Mouse (Mus musculus) E14TG2a.4 (cell line): ENCODE measurements around the gene Prdm11.

Experiments used
- H3K27me3 ChIP-seq: 2 replicates; pipeline ENCODE4 v1.6.1; 2014; ENCODE audit warnings: low read length, control low read depth; ENCODE audit not compliant: insufficient read depth
- H3K36me3 ChIP-seq: 2 replicates; pipeline ENCODE4 v1.6.1; 2014; ENCODE audit warnings: low read length, control low read depth; ENCODE audit not compliant: insufficient read depth
- H3K4me1 ChIP-seq: replicated peaks from 2 replicates; pipeline ENCODE4 v1.6.1; 2014; ENCODE audit warnings: low read depth, low read length, control low read depth
- H3K4me3 ChIP-seq: replicated peaks from 2 replicates; pipeline ENCODE4 v1.5.1; 2014; ENCODE audit warnings: mild to moderate bottlenecking, low read length
- H3K9me3 ChIP-seq: 2 replicates; pipeline ENCODE4 v1.6.1; 2014; ENCODE audit warnings: low read length, control low read depth
- CTCF ChIP-seq: conservative IDR thresholded peaks from 2 replicates; pipeline ENCODE4 v1.5.1; 2014; ENCODE audit warnings: low read length
- NANOG ChIP-seq: IDR thresholded peaks from 2 replicates; pipeline ENCODE4 v1.6.1; 2014; ENCODE audit warnings: borderline replicate concordance, low read length, mixed read lengths
- POU5F1 ChIP-seq: IDR thresholded peaks from 2 replicates; pipeline ENCODE4 v1.6.1; 2014; ENCODE audit warnings: low read length, borderline replicate concordance

Gene Prdm11

DNA sequence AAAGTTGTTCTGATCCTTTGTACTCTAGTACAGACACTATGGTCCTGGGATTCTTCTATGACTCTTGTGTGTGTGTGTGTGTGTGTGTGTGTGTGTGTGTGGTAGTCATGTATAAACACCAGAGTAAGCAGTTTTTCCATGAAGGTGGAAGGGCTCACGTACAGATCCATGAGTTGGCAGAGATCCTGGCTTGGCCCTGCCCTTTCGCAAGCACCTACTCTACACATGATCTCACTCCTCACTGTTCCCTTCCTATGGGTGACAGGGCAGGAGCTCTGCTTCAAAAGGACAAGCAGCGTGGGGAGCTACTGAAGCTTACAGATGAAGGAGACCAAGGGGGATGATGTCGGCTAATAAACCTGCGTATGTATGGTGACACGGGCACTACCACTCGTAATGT is 18.3 kb downstream of the Prdm11 start:
- Histone ChIP-seq H3K27me3 (peaks cover 7% of the 10 kb centered on the region), H3K36me3 (no peaks in the 10 kb centered on the region), H3K4me1 (peaks cover 24% of the 10 kb centered on the region), H3K9me3 (no peaks in the 10 kb centered on the region), H3K4me3 (no peak overlapping the region)
- TF ChIP-seq CTCF = no peak
- TF ChIP-seq NANOG = no peak
- no peak for TF ChIP-seq POU5F1

DNA sequence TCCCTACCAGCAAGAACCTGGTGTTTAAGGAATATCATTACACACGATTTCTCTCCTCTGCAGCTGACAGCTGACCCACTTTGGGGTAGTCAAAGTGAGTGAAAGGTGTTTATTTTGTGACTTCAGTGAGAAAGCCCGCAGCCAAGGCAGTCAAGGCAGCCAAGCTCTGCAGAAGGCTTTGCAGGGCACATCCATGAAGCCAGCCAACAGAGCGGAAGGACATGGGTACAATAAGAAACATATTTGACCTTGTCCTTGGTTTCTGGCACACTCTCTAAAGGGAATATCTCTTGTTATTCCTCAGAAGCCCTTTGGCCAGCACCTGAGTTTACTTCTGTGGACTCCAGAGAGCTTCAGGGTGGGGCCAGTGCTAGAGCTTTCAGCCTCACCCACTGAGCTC is 21.5 kb downstream of the Prdm11 start:
- TF ChIP-seq NANOG (no peak), CTCF (no peak), POU5F1 (no peak)
- H3K36me3 ChIP-seq = no peaks in the 10 kb centered on the region
- no peak overlapping the region for H3K4me3 ChIP-seq
- H3K27me3 ChIP-seq = peaks cover 3% of the 10 kb centered on the region; the same call in 1 of the 2 replicates
- H3K9me3 ChIP-seq = no peaks in the 10 kb centered on the region
- peaks cover 12% of the 10 kb centered on the region for H3K4me1 ChIP-seq

DNA sequence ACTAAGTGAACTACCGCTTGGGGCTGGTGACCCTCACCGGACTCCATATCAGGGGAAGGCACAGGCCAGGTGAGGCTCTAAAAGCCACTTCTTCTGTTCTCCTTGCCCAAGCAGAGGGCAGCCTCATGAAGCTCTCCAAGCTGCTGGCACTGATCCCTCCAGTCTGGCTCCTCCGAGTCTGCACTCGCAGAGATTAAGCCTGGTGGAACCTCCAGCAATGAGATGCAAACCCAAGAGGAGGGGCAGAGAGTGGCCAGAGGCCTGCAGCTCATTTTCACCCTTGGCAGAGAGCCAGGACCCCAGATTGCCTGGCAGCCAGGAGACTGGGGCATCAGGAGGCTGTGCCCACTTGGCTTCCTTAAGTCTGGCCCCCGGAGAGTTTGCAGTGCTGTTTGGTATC is 27.1 kb downstream of the Prdm11 start:
- Histone ChIP-seq H3K27me3 (peaks cover 38% of the 10 kb centered on the region), H3K36me3 (no peaks in the 10 kb centered on the region), H3K4me3 (no peak overlapping the region), H3K4me1 (peaks cover 15% of the 10 kb centered on the region), H3K9me3 (no peaks in the 10 kb centered on the region)
- TF ChIP-seq NANOG = no peak
- no peak for TF ChIP-seq POU5F1
- TF ChIP-seq CTCF = no peak

DNA sequence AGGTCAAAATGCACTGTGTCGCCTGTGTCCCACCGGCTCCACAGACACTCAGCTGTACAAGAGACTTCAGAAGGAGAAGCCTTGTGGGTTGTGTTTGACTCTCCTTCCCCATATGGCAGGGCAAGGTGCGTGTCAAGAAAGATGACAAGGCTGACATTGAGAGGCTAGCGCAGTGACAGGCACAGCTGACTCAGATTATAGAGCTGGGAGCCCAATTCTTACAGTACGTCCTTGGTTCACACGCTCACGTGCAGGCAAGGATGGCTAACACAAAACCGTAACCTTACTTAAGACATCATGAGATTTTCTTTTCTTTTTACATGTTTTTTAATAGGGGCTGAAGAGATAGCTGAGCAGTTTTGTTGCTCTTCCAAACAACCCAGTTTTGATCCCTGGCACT is 28.8 kb downstream of the Prdm11 start:
- TF ChIP-seq NANOG = no peak
- no peak for TF ChIP-seq CTCF
- no peak for TF ChIP-seq POU5F1
- Histone ChIP-seq H3K36me3 (no peaks in the 10 kb centered on the region), H3K4me3 (no peak overlapping the region), H3K9me3 (no peaks in the 10 kb centered on the region; the same call in 1 of the 2 replicates), H3K27me3 (peaks cover 55% of the 10 kb centered on the region), H3K4me1 (peaks cover 18% of the 10 kb centered on the region)

DNA sequence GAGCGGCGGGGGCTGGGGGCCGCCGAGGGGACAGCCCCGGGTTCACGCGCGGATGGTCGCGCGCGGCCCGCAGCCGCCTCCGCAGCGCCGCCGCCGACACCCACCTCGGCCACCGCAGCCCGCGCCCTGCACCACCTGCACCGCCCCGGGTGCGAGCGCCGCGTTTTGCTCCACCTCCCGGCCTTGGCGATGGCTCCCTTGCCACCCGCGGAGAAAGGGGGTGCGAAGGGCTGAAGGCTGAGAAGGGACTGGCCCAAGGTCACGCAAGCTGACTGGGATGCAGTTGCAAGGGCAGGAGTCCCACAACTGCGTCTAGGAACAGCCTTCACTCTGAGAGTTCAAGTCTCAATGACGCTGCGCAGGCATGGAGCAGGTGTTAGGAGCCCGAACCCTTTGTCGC is 30.9 kb downstream of the Prdm11 start:
- no peak for TF ChIP-seq CTCF
- no peak for TF ChIP-seq POU5F1
- no peak for TF ChIP-seq NANOG
- Histone ChIP-seq H3K27me3 (peaks cover 66% of the 10 kb centered on the region), H3K4me3 (peak overlapping the region; percentile 80), H3K36me3 (no peaks in the 10 kb centered on the region), H3K4me1 (peaks cover 18% of the 10 kb centered on the region), H3K9me3 (no peaks in the 10 kb centered on the region; the same call in 1 of the 2 replicates)

DNA sequence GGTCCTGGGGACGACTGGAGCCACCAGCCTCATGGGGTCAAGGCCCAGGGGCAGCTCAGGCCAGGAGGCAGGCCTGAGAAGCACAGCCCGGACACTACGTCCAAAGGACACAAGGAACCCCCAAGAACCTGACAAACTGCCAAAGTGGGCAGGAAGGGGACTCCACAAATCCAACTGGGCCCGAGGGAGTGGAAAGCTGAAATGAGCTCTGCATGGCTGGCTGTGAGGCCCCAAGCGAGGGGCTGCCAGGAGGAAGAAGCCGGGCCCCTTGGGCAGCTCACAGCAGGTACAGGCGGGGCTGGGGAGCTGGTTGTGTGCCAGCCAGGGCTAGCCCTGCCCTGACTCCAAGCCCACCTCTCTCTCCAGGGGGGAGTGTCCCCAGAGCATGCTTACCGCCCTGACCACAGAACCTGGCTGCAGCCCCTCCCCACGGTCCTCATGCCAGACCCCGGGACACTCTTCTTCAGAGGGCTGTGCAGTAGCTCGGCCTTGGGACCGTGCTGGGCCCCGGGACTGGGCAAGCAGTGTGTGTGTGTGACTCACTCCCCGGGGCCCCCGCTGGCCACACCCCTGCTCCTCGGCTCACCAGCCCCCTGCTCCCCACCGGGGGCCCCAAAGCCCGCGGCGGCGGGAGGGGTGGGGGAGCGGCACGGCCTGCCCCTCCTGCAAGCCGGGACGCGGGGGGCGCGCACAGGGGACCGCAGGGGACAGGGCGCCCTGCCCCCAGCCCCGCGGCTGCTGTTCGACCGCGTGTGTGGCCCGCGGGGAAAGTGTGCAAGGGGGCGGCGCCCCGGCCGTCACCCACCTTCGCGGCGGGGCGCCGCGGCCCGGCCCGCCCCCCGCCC is 31.7 kb downstream of the Prdm11 start:
- peaks cover 66% of the 10 kb centered on the region for H3K27me3 ChIP-seq
- no peaks in the 10 kb centered on the region; the same call in 1 of the 2 replicates for H3K9me3 ChIP-seq
- TF ChIP-seq POU5F1 (no peak), CTCF (no peak), NANOG (no peak)
- H3K36me3 ChIP-seq = no peaks in the 10 kb centered on the region
- H3K4me3 ChIP-seq = peak overlapping the region; percentile 80
- peaks cover 18% of the 10 kb centered on the region for H3K4me1 ChIP-seq

DNA sequence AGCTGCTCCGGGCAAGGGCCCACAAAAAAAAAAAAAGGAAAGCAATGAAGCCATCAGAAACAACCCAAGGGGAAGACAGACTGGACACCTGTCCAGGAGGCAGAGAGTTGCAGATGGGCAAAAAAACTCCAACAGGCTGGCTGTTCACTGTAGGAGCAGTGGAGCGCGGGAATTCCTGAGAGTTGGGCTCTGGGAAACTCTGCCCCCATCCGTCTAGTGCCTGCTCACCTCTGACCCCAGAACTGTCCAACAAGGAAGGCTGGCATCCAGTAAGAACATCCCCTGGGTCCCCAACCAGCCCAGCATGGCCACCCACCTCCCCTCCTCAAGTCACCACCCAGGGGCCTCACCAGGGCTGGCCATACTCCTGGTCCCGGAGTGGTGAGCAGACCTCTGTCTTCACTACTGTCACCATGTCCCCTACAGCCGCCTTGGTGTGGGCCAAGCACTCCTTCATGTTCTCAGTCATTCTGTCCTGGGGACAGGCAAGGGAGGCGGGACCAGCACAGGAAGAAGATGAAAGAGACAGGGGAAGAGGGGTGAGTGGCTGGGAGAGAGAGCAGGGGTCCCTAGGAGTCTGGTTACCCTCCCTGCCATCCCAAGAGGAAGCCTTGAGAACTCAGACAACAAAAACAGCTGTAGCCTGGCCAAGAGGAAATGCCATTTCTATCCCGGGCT is 32.4 kb downstream of the Prdm11 start:
- no peaks in the 10 kb centered on the region for H3K36me3 ChIP-seq
- no peaks in the 10 kb centered on the region; the same call in 1 of the 2 replicates for H3K9me3 ChIP-seq
- TF ChIP-seq CTCF = no peak
- H3K4me1 ChIP-seq = peaks cover 18% of the 10 kb centered on the region
- peak overlapping the region; percentile 80 for H3K4me3 ChIP-seq
- peaks cover 65% of the 10 kb centered on the region for H3K27me3 ChIP-seq

DNA sequence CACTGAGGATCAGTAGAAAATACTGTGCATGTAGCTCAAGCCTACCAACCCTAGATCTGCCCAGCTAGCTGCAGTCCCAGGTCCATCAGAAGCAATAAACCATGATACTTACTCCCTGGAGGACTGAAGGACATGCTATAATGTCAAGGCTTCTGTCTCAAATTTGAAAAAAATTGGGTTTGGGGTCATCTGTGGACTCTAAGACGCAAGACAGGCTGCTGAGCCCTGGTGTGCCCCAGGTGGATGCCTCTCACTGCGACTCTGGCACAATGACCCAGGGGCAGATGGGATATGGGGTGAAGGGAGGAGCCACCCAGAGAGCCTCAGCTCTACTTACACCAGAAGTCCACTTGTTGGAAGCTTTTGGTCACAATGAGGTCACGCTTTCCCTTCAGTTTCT is 33.0 kb downstream of the Prdm11 start:
- no peak for TF ChIP-seq CTCF
- no peak for TF ChIP-seq NANOG
- Histone ChIP-seq H3K4me3 (no peak overlapping the region), H3K36me3 (no peaks in the 10 kb centered on the region), H3K9me3 (no peaks in the 10 kb centered on the region; the same call in 1 of the 2 replicates), H3K27me3 (peaks cover 67% of the 10 kb centered on the region), H3K4me1 (peaks cover 18% of the 10 kb centered on the region)

DNA sequence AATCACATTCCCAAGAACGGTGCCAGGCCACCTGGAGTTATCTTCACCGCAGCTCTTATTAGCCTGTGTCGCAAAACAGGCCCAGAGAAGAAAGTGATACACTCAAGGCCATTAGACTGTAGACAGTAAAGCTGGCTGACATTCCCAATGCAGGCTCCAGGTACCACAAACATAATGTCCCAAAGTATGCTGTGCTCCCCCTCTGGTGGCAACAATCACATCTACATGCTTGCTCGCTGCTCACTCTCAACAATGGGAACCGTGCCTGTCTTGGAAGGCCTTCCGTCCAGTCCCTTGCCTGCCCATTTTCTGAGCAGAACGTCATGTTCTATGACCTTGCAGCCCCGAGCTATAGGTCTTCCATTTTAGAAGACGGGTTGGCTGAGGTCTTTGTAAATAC is 34.0 kb downstream of the Prdm11 start:
- no peak for TF ChIP-seq NANOG
- TF ChIP-seq CTCF = no peak
- no peak for TF ChIP-seq POU5F1
- no peaks in the 10 kb centered on the region for H3K36me3 ChIP-seq
- H3K4me3 ChIP-seq = no peak overlapping the region
- peaks cover 18% of the 10 kb centered on the region for H3K4me1 ChIP-seq
- peaks cover 61% of the 10 kb centered on the region for H3K27me3 ChIP-seq
- no peaks in the 10 kb centered on the region; the same call in 1 of the 2 replicates for H3K9me3 ChIP-seq
